ENCODE assay signal across 10 mouse cellular contexts in the genomic region with DNA sequence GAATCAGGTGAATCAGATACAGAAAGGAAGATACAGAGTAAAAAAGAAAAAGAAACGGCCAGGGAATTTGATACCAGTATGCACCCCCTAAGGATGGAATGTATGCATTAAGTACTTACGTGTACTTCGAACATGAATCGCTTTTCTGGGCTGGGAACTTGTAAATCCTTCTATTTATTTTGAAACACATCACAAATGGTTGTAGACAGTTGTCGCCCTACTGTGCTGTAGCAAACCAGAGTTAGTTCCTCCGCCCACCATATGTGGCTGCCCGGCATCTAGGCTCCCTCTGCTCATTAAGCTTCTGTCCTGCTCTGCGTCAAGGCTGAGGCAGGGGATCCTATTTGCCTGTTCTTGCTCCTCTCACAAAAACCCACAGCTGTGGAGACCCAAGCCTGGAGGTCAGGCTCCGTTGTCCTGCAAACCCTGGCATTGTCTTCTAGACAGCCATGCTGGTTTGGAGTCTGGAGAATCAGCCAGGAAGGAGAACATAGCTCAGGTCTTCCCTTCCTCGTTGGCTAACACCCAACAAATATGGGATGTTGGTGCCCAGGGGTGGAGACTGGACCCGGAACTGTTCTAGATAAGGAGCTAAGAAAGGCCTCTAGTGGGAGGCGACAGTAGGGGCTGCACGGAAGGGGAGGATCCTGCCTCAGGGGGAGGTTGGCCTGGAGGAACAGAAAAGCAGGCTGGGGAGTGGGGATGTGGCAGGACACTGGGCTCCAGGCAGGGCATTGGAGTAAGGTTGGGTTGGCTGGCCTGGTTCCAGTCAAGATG.
DNase-seq lines count a peak whose midpoint lies in the region; ATAC-seq lines count a peak whose summit lies in the region.
"Had no signal": no experiment of that assay in that cellular context is flagged by ENCODE, and none has a peak within 500 bp of the region (broad histone marks: within the 10 kb centered on the region; RNA-seq: fewer than 3 reads in every experiment).

No protein-coding gene starts in this region.

- no peaks in the 10 kb centered on the region for H3K27me3 ChIP-seq in embryonic facial prominence, embryonic 13.5 days
- H3K27me3 ChIP-seq in embryonic facial prominence, embryonic 10.5 days (replicated peaks; ENCODE audit: low read depth, poor library complexity, severe bottlenecking), result no peaks in the 10 kb centered on the region
- H3K27me3 ChIP-seq: neural tube, embryonic 12.5 days had no signal

- no peak overlapping the region for H3K4me2 ChIP-seq in embryonic facial prominence, embryonic 13.5 days
- H3K4me2 ChIP-seq: neural tube, embryonic 12.5 days had no signal

- H3K27ac ChIP-seq in embryonic facial prominence, embryonic 13.5 days, result no peak overlapping the region
- no peak overlapping the region for H3K27ac ChIP-seq in embryonic facial prominence, embryonic 10.5 days (replicated peaks)
- H3K27ac ChIP-seq: neural tube, embryonic 12.5 days had no signal

- WGBS in embryonic facial prominence, embryonic 13.5 days, result 68% methylated on average over 13 of the region's 13 CpGs
- 78% methylated on average over 13 of the region's 13 CpGs for WGBS in embryonic facial prominence, embryonic 10.5 days

- no peak overlapping the region for H3K4me3 ChIP-seq in embryonic facial prominence, embryonic 13.5 days
- no peak overlapping the region for H3K4me3 ChIP-seq in embryonic facial prominence, embryonic 10.5 days
- H3K4me3 ChIP-seq: neural tube, embryonic 12.5 days had no signal

- peaks cover 18% of the 10 kb centered on the region; the same call in 1 of the 2 replicates for H3K36me3 ChIP-seq in embryonic facial prominence, embryonic 13.5 days
- peaks cover 49% of the 10 kb centered on the region for H3K36me3 ChIP-seq in embryonic facial prominence, embryonic 10.5 days (replicated peaks)

- peaks cover 33% of the 10 kb centered on the region for H3K4me1 ChIP-seq in embryonic facial prominence, embryonic 13.5 days
- H3K4me1 ChIP-seq in embryonic facial prominence, embryonic 10.5 days, result peaks cover 54% of the 10 kb centered on the region

- H3K9me3 ChIP-seq in embryonic facial prominence, embryonic 13.5 days, result no peaks in the 10 kb centered on the region
- no peaks in the 10 kb centered on the region for H3K9me3 ChIP-seq in embryonic facial prominence, embryonic 10.5 days
- H3K9me3 ChIP-seq: neural tube, embryonic 12.5 days had no signal

- no peak for DNase-seq in embryonic facial prominence, embryonic 10.5 days (ENCODE audit: low spot score)
- DNase-seq in kidney, postnatal 14 days, result peak; percentile 42
- peak; percentile 46 for DNase-seq in lung, postnatal 14 days
- no peak for DNase-seq in gastrocnemius, adult 8-10 months (ENCODE audit: low spot score in 2 of 2)
- DNase-seq in ovary, postnatal 14 days (ENCODE audit: low spot score), result no peak
- DNase-seq in urinary bladder, adult 18-20 months (ENCODE audit: low spot score in 2 of 2), result no peak
- DNase-seq: B cell, adult 2 months had no signal

- 0 out of 2 replicates have a peak, but pooled peaks have one; percentile 13 for ATAC-seq in embryonic facial prominence, embryonic 13.5 days (ENCODE audit: insufficient number of reproducible peaks, insufficient read depth, low FRiP score, low TSS enrichment, low read depth)
- ATAC-seq in common myeloid progenitor, adult 5-6 weeks (replicated peaks; ENCODE audit: low read depth, poor library complexity, severe bottlenecking), result peak; percentile 79

- no peak overlapping the region for H3K9ac ChIP-seq in embryonic facial prominence, embryonic 13.5 days
- H3K9ac ChIP-seq: neural tube, embryonic 12.5 days had no signal

Comparison
In these comparisons a context has a peak if more than half of its experiments do, and no peak if none do; other contexts are left out.
1. DNase-seq: peak in kidney, postnatal 14 days (single experiment) and lung, postnatal 14 days (single experiment); none in embryonic facial prominence, embryonic 10.5 days (single experiment), gastrocnemius, adult 8-10 months (0 of 2), ovary, postnatal 14 days (single experiment) and urinary bladder, adult 18-20 months (0 of 2).